In the genomic region with DNA sequence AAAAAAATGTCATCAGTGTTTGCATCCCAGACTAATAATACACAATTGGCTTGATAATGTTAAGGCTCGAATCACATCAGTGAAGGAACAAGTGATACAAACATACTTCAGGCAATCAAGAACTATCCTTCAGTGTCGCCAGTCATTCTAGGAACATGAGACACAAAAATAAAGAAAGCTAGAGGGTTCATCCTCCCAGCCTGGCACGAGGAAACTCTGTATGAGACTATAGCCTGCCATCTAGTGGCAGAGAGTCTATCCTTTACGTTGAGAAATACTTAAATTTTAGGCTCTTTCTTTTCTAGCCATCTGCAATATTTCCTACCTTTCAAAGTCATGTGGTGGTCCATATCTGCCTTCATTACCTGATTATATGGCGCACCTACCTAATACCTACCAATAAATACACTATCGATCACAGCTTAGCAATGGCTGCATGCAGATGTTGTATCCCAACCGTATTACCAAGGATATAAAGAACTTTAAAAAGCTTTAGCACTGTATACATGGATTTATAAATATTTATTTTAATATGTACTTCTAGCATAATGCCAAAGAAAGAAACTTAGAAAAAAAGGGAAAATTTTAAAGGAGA, we compare ENCODE assay signal across 10 mouse cellular contexts.
DNase-seq lines count a peak whose midpoint lies in the region; ATAC-seq and TF ChIP-seq lines count a peak whose summit lies in the region.
"Had no signal": no experiment of that assay in that cellular context is flagged by ENCODE, and none has a peak within 500 bp of the region (broad histone marks: within the 10 kb centered on the region; RNA-seq: fewer than 3 reads in every experiment).

No protein-coding gene starts in this region.

- no peak for ATAC-seq in kidney, postnatal 0 days (replicated peaks; ENCODE audit: low FRiP score, low read depth)
- ATAC-seq in midbrain, embryonic 12.5 days (ENCODE audit: low FRiP score, low read depth) = peak; percentile 58

- no peak overlapping the region for H3K9ac ChIP-seq in kidney, postnatal 0 days (ENCODE audit: low read depth, low read length)
- no peak overlapping the region for H3K9ac ChIP-seq in midbrain, embryonic 12.5 days (replicated peaks)
- H3K9ac ChIP-seq: limb, embryonic 15.5 days had no signal

- H3K36me3 ChIP-seq in kidney, postnatal 0 days (ENCODE audit: insufficient read depth, low read length) = no peaks in the 10 kb centered on the region
- no peaks in the 10 kb centered on the region for H3K36me3 ChIP-seq in midbrain, embryonic 12.5 days
- no peaks in the 10 kb centered on the region for H3K36me3 ChIP-seq in heart, embryonic 10.5 days
- H3K36me3 ChIP-seq: limb, embryonic 15.5 days had no signal

- TF ChIP-seq CTCF in kidney, postnatal 0 days (IDR thresholded peaks at IDR 0.05; ENCODE audit: low read depth) = peak; percentile 71

- peak; percentile 56 for DNase-seq in kidney, postnatal 0 days (ENCODE audit: low spot score)
- no peak for DNase-seq in kidney, adult 8-10 months
- DNase-seq in ES-CJ7 (ENCODE audit: low read depth, low spot score) (peak; percentile 59), adipocyte (ENCODE audit: low spot score) (peak; percentile 15)
- no peak for DNase-seq in spleen, postnatal 14 days (ENCODE audit: low spot score in 2 of 2)
- no peak for DNase-seq in heart, embryonic 10.5 days (ENCODE audit: low spot score)
- DNase-seq: adrenal gland, postnatal 14 days; heart, postnatal 4 days had no signal

- no peaks in the 10 kb centered on the region for H3K4me1 ChIP-seq in kidney, postnatal 0 days (replicated peaks; ENCODE audit: insufficient read depth, low read length)
- no peaks in the 10 kb centered on the region for H3K4me1 ChIP-seq in midbrain, embryonic 12.5 days
- H3K4me1 ChIP-seq in heart, embryonic 10.5 days = no peaks in the 10 kb centered on the region
- H3K4me1 ChIP-seq: limb, embryonic 15.5 days had no signal

- WGBS in kidney, postnatal 0 days = 44% methylated on average over 7 of the region's 7 CpGs
- WGBS in midbrain, embryonic 12.5 days = 46% methylated on average over 7 of the region's 7 CpGs
- 43% methylated on average over 7 of the region's 7 CpGs for WGBS in heart, embryonic 10.5 days

- H3K27me3 ChIP-seq in kidney, postnatal 0 days (ENCODE audit: insufficient read depth, low read length) = no peaks in the 10 kb centered on the region
- H3K27me3 ChIP-seq in midbrain, embryonic 12.5 days = no peaks in the 10 kb centered on the region
- H3K27me3 ChIP-seq in heart, embryonic 10.5 days (ENCODE audit: insufficient read depth, poor library complexity, severe bottlenecking) = no peaks in the 10 kb centered on the region
- H3K27me3 ChIP-seq: limb, embryonic 15.5 days had no signal

- no peak overlapping the region for H3K27ac ChIP-seq in kidney, postnatal 0 days
- H3K27ac ChIP-seq in midbrain, embryonic 12.5 days (replicated peaks) = no peak overlapping the region
- H3K27ac ChIP-seq in heart, embryonic 10.5 days = no peak overlapping the region
- H3K27ac ChIP-seq: limb, embryonic 15.5 days had no signal

- no peak overlapping the region for H3K4me2 ChIP-seq in kidney, postnatal 0 days (ENCODE audit: low read length)
- H3K4me2 ChIP-seq in midbrain, embryonic 12.5 days (replicated peaks) = no peak overlapping the region
- H3K4me2 ChIP-seq: limb, embryonic 15.5 days had no signal

- no peak overlapping the region for H3K4me3 ChIP-seq in kidney, postnatal 0 days (replicated peaks; ENCODE audit: low read depth, low read length)
- no peak overlapping the region for H3K4me3 ChIP-seq in midbrain, embryonic 12.5 days
- no peak overlapping the region for H3K4me3 ChIP-seq in heart, embryonic 10.5 days
- H3K4me3 ChIP-seq: limb, embryonic 15.5 days had no signal

- H3K9me3 ChIP-seq in kidney, postnatal 0 days (replicated peaks; ENCODE audit: low read length) = no peaks in the 10 kb centered on the region
- no peaks in the 10 kb centered on the region for H3K9me3 ChIP-seq in midbrain, embryonic 12.5 days
- H3K9me3 ChIP-seq in heart, embryonic 10.5 days = no peaks in the 10 kb centered on the region
- H3K9me3 ChIP-seq: limb, embryonic 15.5 days had no signal

Comparison
In these comparisons a context has a peak if more than half of its experiments do, and no peak if none do; other contexts are left out.
1. DNase-seq: peak in kidney, postnatal 0 days (single experiment), ES-CJ7 (single experiment) and adipocyte (single experiment); none in kidney, adult 8-10 months (0 of 2), spleen, postnatal 14 days (0 of 2) and heart, embryonic 10.5 days (single experiment).